10 mouse cellular contexts compared by ENCODE assay signal in the genomic region with DNA sequence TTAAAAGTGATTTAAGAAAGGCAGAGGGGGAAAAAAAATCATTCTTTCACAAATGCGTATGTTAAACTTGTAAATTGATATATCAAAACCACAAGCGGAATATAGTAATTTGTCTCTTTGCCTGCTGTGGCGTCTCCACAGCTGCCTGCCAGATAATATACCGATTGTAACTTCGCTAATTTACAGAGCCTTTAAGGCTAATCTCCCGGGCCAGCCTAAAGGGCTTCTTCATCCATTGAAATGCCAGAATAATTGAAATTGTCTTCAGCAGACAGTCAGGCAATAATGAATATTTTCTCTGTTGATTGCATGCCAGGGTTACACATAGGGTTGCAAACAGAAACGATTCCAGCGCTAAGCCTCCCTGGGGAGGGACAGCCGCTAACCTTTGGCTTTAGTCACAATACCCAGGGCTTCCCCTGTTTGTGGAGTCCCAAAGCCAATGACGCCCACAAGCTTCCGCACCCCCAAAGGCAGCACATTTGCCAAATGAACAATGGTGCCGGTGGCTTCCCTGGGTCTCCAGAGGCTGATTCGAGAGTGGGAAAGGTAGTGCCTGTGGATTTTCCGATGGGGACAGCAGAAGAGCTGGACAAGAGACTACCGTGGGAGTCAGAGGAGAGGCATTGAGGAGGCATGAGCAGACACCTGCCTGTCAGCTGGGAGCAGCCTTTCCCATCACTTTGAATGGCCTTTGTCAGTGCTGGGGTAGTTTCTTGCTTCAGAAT.
DNase-seq lines count a peak whose midpoint lies in the region; ATAC-seq lines count a peak whose summit lies in the region.
"Had no signal": no experiment of that assay in that cellular context is flagged by ENCODE, and none has a peak within 500 bp of the region (broad histone marks: within the 10 kb centered on the region; RNA-seq: fewer than 3 reads in every experiment).

No protein-coding gene starts in this region.

- no peak overlapping the region for H3K9ac ChIP-seq in heart, embryonic 16.5 days (ENCODE audit: low read length)
- H3K9ac ChIP-seq in midbrain, embryonic 13.5 days (replicated peaks) = peak overlapping the region; percentile 47
- H3K9ac ChIP-seq: liver, embryonic 15.5 days had no signal

- H3K36me3 ChIP-seq in heart, embryonic 16.5 days (ENCODE audit: control insufficient read depth, insufficient read depth) = no peaks in the 10 kb centered on the region
- no peaks in the 10 kb centered on the region for H3K36me3 ChIP-seq in midbrain, embryonic 13.5 days
- H3K36me3 ChIP-seq: liver, embryonic 15.5 days had no signal

- no peaks in the 10 kb centered on the region for H3K9me3 ChIP-seq in heart, embryonic 16.5 days (replicated peaks; ENCODE audit: control insufficient read depth, low read length)
- no peaks in the 10 kb centered on the region for H3K9me3 ChIP-seq in midbrain, embryonic 13.5 days
- H3K9me3 ChIP-seq: liver, embryonic 15.5 days had no signal

- no peak for DNase-seq in cerebellum, adult 9-11 months
- peak; percentile 46 for DNase-seq in embryo, embryonic 11 days
- no peak for DNase-seq in thymus, postnatal 10 days (ENCODE audit: low spot score in 2 of 2)
- no peak for DNase-seq in spleen, postnatal 10 days (ENCODE audit: low spot score in 2 of 2)
- no peak for DNase-seq in layer of hippocampus, adult 9-11 months
- DNase-seq: adrenal gland, adult 8-10 months had no signal

- ATAC-seq in cerebellum, adult (ENCODE audit: insufficient number of reproducible peaks, low FRiP score, low TSS enrichment) = 0 out of 2 replicates have a peak, but pooled peaks have one; percentile 17
- ATAC-seq in heart, embryonic 16.5 days (replicated peaks; ENCODE audit: extremely low read depth, insufficient read depth, low FRiP score) = no peak
- ATAC-seq in midbrain, embryonic 13.5 days = peak; percentile 69

- H3K27me3 ChIP-seq in heart, embryonic 16.5 days (ENCODE audit: control insufficient read depth, insufficient read depth, low read length) = no peaks in the 10 kb centered on the region
- no peaks in the 10 kb centered on the region for H3K27me3 ChIP-seq in midbrain, embryonic 13.5 days
- H3K27me3 ChIP-seq: liver, embryonic 15.5 days had no signal

- no peaks in the 10 kb centered on the region for H3K4me1 ChIP-seq in heart, embryonic 16.5 days (ENCODE audit: control insufficient read depth, insufficient read depth, low read length)
- peaks cover 15% of the 10 kb centered on the region for H3K4me1 ChIP-seq in midbrain, embryonic 13.5 days (replicated peaks)
- H3K4me1 ChIP-seq: liver, embryonic 15.5 days had no signal

- no peak overlapping the region for H3K27ac ChIP-seq in heart, embryonic 16.5 days (ENCODE audit: low read length)
- H3K27ac ChIP-seq in midbrain, embryonic 13.5 days = 0 out of 2 replicates have a peak overlapping the region, but pooled peaks have one; percentile 15
- H3K27ac ChIP-seq: liver, embryonic 15.5 days had no signal

- peak overlapping the region; percentile 26; the same call in 1 of the 2 replicates for H3K4me2 ChIP-seq in heart, embryonic 16.5 days (ENCODE audit: low read depth, low read length)
- H3K4me2 ChIP-seq in midbrain, embryonic 13.5 days (replicated peaks) = peak overlapping the region; percentile 52
- H3K4me2 ChIP-seq: liver, embryonic 15.5 days had no signal

- WGBS in heart, embryonic 16.5 days = 52% methylated on average over 15 of the region's 15 CpGs
- WGBS in midbrain, embryonic 13.5 days = 8% methylated on average over 15 of the region's 15 CpGs

- no peak overlapping the region for H3K4me3 ChIP-seq in heart, embryonic 16.5 days (ENCODE audit: low read length)
- H3K4me3 ChIP-seq in midbrain, embryonic 13.5 days (replicated peaks) = peak overlapping the region; percentile 26
- H3K4me3 ChIP-seq: liver, embryonic 15.5 days had no signal
